Mouse (Mus musculus) brain, embryonic 14.5 days (tissue): ENCODE results near the gene Isy1.

Source experiments
- CTCF ChIP-seq: fragments of 200-500 bp; IDR thresholded peaks from 2 replicates; pipeline ENCODE4 v1.5.1; 2012; ENCODE audit warnings: inconsistent platforms, mild to moderate bottlenecking, moderate library complexity, borderline replicate concordance; ENCODE audit not compliant: insufficient read depth, insufficient read length; ENCODE audit errors: extremely low read depth
- POLR2A ChIP-seq: fragments of 200-500 bp; IDR thresholded peaks from 2 replicates; pipeline ENCODE4 v1.6.1; 2012; ENCODE audit warnings: mild to moderate bottlenecking, inconsistent platforms, borderline replicate concordance; ENCODE audit not compliant: poor library complexity, insufficient read depth, insufficient read length, severe bottlenecking; ENCODE audit errors: extremely low read depth

- TF ChIP-seq CTCF, result no peak
- no peak for TF ChIP-seq POLR2A
Measured at GRCm38 (mm10) chr6:87789791-87790190, 48.8 kb downstream of the Isy1 start.
